Mouse (Mus musculus) midbrain, embryonic 10.5 days (tissue): ENCODE results near the gene Bmper. TPM values are rescaled to one million over a fixed set of nuclear protein-coding genes. Genes with fewer than 3 reads are reported as not detected.

Source experiments
- DNase-seq: peaks from one replicate; pipeline ENCODE4 v3.0.0-alpha.2; 2017; ENCODE audit warnings: low spot score
- H3K27ac ChIP-seq: fragments of 300-500 bp; sonication (generic); replicated peaks from 2 replicates; pipeline ENCODE4 v1.5.1; 2016; ENCODE audit warnings: mild to moderate bottlenecking
- H3K27me3 ChIP-seq: fragments of 300-500 bp; sonication (generic); 2 replicates; pipeline ENCODE4 v1.6.1; 2016; ENCODE audit warnings: low read depth, mild to moderate bottlenecking; ENCODE audit not compliant: poor library complexity, severe bottlenecking
- H3K36me3 ChIP-seq: fragments of 300-500 bp; sonication (generic); 2 replicates; pipeline ENCODE4 v1.6.1; 2016; ENCODE audit warnings: mild to moderate bottlenecking, moderate library complexity
- H3K4me1 ChIP-seq: fragments of 300-500 bp; sonication (generic); 2 replicates; pipeline ENCODE4 v1.6.1; 2016
- H3K4me3 ChIP-seq: fragments of 300-500 bp; sonication (generic); 2 replicates; pipeline ENCODE4 v1.5.1; 2016; ENCODE audit warnings: mild to moderate bottlenecking, moderate library complexity
- H3K9me3 ChIP-seq: fragments of 300-500 bp; sonication (generic); replicated peaks from 2 replicates; pipeline ENCODE4 v1.6.1; 2016; ENCODE audit warnings: mild to moderate bottlenecking
- WGBS: fragments of 180-500 bp; shearing (Covaris S2); methylation state at CpG from one replicate; pipeline ENCODE4 v1.1.7; 2016; 5-methylcytosine and 5-hydroxymethylcytosine counted together
- polyA plus RNA-seq: library from polyadenylated mRNA; unstranded; fragments of >200 nt; fragmentation: Nextera tagmentation; extraction: Ambion mirVana; gene quantifications from 2 replicates; pipeline ENCODE4 v1.2.1, GENCODE M21; 2016

The Bmper gene
- polyA plus RNA-seq, 1 experiment from 2014 or later: 0.72 TPM

DNA sequence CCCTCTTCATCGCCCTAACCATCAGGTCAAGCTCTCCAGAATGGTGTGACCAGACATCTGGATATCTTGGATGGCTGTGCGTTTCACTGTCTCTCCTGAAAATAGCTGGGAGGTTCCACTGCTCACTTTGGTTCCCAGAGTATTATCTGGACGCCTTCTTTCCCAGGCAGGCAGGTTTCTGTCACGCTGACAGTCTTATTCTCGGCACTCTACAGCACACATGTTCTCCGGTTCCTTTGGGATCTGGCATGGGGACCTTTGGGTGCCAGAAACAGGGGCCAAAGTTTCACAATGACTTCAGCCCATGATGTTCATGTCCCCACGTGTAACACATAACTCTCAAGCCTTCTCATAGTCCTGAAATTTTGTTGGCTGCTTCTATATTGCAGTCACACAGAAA is 173.3 kb downstream of the Bmper start:
- Histone ChIP-seq H3K4me1 (no peaks in the 10 kb centered on the region), H3K9me3 (no peaks in the 10 kb centered on the region), H3K27ac (no peak overlapping the region), H3K4me3 (no peak overlapping the region), H3K36me3 (no peaks in the 10 kb centered on the region), H3K27me3 (no peaks in the 10 kb centered on the region)
- 86% methylated on average over 7 of the region's 7 CpGs for WGBS
- DNase-seq: no peak

DNA sequence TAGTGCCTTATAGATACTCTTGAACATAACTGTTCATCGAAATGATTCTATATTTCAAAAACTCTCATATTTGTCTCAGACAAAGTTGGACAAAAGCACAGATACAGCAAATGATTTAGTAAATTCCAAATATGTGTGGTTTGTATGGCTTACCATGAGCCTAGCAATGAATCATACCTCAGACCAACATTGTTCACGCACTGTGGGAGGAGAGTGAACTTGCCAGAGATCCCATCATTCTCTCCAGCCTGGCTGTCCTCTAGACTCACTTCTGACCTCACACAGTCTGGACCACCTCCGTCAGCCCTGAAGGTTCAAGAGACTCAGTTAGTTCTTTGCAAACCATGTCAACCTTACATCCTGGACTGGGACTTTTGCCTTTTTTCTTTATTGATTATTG is 175.0 kb downstream of the Bmper start:
- Histone ChIP-seq H3K36me3 (no peaks in the 10 kb centered on the region), H3K27ac (no peak overlapping the region), H3K4me3 (no peak overlapping the region), H3K4me1 (no peaks in the 10 kb centered on the region), H3K27me3 (no peaks in the 10 kb centered on the region), H3K9me3 (no peaks in the 10 kb centered on the region)
- no peak for DNase-seq
- WGBS: 91% methylated on average over 3 of the region's 3 CpGs

- no peak overlapping the region for H3K27ac ChIP-seq
- no peaks in the 10 kb centered on the region for H3K36me3 ChIP-seq
- H3K4me1 ChIP-seq: no peaks in the 10 kb centered on the region
- no peak for DNase-seq
- no peak overlapping the region for H3K4me3 ChIP-seq
- no peaks in the 10 kb centered on the region for H3K9me3 ChIP-seq
- WGBS: 81% methylated on average over 6 of the region's 6 CpGs
- H3K27me3 ChIP-seq: no peaks in the 10 kb centered on the region
These were observed 176.9 kb downstream of the Bmper start for GRCm38 (mm10) chr9:23399638-23400284.

GRCm38 (mm10) chr9:23407416-23407815 is 184.5 kb downstream of the Bmper start:
- 88% methylated on average over 6 of the region's 6 CpGs for WGBS

DNA sequence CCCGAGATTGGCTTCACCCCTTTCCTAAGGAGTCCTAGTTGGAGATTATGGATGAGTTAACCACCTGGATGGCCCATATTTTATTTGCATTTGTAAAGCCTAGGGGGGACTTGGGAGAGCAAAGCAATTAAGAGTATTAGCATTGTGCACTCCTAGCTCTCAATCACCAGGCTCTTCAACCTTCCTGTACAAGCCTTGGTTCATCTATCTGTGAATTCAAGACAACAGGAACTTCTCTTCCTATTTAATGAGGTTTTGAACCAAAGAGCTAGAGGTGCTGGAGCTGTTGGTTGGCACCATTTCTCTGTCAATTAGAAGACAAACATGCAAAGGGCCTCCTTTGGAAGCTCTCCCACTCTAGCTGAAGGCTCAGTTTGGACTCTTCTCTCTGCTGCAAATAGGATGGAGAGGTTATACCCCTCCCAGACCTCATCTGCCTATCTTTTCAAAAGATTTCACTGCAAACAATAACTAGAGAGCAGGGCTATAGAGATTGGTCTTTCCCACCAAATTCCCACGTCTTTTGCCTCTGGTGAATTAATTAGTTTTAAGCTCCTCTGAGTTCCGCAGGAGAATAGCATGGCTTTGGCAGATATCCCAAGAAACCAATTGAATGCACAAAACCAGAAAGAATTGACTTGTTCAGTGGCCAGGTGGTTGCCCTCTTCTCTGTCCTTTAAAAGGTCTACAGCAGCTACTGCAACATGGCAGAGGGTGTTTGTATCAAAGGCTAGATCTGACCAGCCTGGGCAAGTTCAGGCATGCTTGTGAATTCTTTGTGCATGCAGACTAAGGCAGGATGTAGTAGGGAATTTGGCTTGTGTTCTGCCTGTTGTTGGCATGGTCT is 185.3 kb downstream of the Bmper start:
- H3K27ac ChIP-seq: no peak overlapping the region
- no peak overlapping the region for H3K4me3 ChIP-seq
- no peak for DNase-seq
- H3K9me3 ChIP-seq: no peaks in the 10 kb centered on the region
- WGBS: 59% methylated on average over 3 of the region's 3 CpGs
- no peaks in the 10 kb centered on the region for H3K4me1 ChIP-seq
- H3K27me3 ChIP-seq: no peaks in the 10 kb centered on the region
- no peaks in the 10 kb centered on the region for H3K36me3 ChIP-seq

More at GRCm38 (mm10) chr9:23407416-23407815, 184.5 kb downstream of the Bmper start:
- no peaks in the 10 kb centered on the region for H3K27me3 ChIP-seq
- H3K9me3 ChIP-seq: no peaks in the 10 kb centered on the region
- no peak overlapping the region for H3K4me3 ChIP-seq
- H3K4me1 ChIP-seq: no peaks in the 10 kb centered on the region
- DNase-seq: no peak
- no peaks in the 10 kb centered on the region for H3K36me3 ChIP-seq
- no peak overlapping the region for H3K27ac ChIP-seq

DNA sequence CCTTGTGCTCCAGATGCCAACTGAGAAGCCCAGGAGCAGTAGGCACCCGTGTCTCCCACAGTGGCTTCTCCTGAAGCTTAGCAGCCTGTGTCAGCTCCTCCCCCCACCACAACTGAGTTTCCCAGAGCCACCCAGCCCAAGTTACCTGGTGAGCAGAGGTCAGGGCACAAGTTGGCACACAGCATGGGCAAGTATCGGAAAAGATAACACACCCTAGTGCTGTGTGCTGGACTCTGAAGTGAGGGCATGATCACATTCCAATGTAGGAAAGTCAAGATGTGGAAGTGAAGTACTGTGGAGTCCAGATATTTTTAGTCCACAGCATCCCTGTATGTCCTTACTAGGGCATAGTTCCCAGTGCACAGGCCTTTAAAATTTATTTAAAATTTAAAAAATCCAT is 187.7 kb downstream of the Bmper start:
- Histone ChIP-seq H3K27me3 (no peaks in the 10 kb centered on the region), H3K27ac (no peak overlapping the region), H3K4me1 (no peaks in the 10 kb centered on the region), H3K36me3 (no peaks in the 10 kb centered on the region), H3K4me3 (no peak overlapping the region), H3K9me3 (no peaks in the 10 kb centered on the region)
- WGBS: 79% methylated on average over 2 of the region's 2 CpGs
- DNase-seq: no peak

GRCm38 (mm10) chr9:23412956-23413355 is 190.1 kb downstream of the Bmper start:
- Histone ChIP-seq H3K9me3 (peaks cover 13% of the 10 kb centered on the region; the same call in 1 of the 2 replicates), H3K36me3 (no peaks in the 10 kb centered on the region), H3K27me3 (no peaks in the 10 kb centered on the region), H3K4me1 (no peaks in the 10 kb centered on the region), H3K27ac (no peak overlapping the region), H3K4me3 (no peak overlapping the region)
- 82% methylated on average over 2 of the region's 2 CpGs for WGBS
- no peak for DNase-seq

DNA sequence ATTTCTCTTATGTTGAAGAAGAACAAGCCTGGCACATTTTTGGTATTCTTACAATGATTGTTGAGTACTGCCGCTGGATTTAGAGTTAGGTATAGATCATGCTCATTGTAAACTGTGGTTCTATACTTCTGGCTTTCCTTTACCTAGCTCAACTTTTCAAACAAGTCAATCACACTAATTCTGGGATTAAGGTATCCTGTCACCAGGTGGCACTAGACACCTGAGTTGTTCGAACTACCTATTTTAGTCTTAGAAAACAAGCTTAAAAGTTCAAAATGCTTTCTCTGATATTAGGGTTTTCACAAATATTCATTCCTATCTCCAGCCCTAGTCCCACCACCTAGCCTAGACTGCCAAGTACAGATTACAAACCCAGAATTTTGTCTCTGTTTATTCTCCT is 196.2 kb downstream of the Bmper start:
- Histone ChIP-seq H3K27me3 (no peaks in the 10 kb centered on the region), H3K4me3 (no peak overlapping the region), H3K4me1 (no peaks in the 10 kb centered on the region), H3K36me3 (no peaks in the 10 kb centered on the region), H3K9me3 (peaks cover 13% of the 10 kb centered on the region; the same call in 1 of the 2 replicates), H3K27ac (no peak overlapping the region)
- DNase-seq: no peak
- 93% methylated on average over 2 of the region's 2 CpGs for WGBS

DNA sequence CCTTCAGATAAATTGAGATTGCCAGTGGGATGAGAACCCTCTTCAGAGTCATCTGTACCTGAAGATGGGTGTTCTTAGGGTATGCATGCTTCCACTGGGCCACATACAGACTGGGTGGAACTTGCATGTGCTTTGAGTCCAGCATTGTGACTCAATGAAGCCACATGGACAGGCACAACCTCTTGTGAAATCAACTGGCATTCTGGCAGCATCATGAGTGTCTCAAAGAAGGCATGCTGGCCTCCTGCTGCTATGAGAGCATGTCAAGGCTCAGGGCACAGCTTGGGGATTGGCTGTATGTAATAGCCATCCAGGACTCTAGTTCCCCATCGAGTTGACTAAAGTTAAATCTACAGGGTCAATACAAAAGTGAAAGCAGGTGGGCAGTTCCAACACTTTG is 200.9 kb downstream of the Bmper start:
- Histone ChIP-seq H3K4me1 (no peaks in the 10 kb centered on the region), H3K4me3 (no peak overlapping the region), H3K36me3 (no peaks in the 10 kb centered on the region), H3K9me3 (no peaks in the 10 kb centered on the region), H3K27ac (no peak overlapping the region), H3K27me3 (no peaks in the 10 kb centered on the region)
- 78% methylated on average over 1 of the region's 1 CpGs for WGBS
- no peak for DNase-seq

GRCm38 (mm10) chr9:23432631-23433030 is 209.8 kb downstream of the Bmper start:
- Histone ChIP-seq H3K4me3 (no peak overlapping the region), H3K4me1 (no peaks in the 10 kb centered on the region), H3K36me3 (no peaks in the 10 kb centered on the region), H3K9me3 (no peaks in the 10 kb centered on the region), H3K27me3 (no peaks in the 10 kb centered on the region), H3K27ac (no peak overlapping the region)
- DNase-seq: no peak
- 87% methylated on average over 2 of the region's 2 CpGs for WGBS

- Histone ChIP-seq H3K4me1 (no peaks in the 10 kb centered on the region), H3K36me3 (no peaks in the 10 kb centered on the region), H3K27me3 (no peaks in the 10 kb centered on the region), H3K27ac (no peak overlapping the region), H3K9me3 (no peaks in the 10 kb centered on the region), H3K4me3 (no peak overlapping the region)
- DNase-seq: no peak
- WGBS: 93% methylated on average over 3 of the region's 3 CpGs
These were observed 210.4 kb downstream of the Bmper start for GRCm38 (mm10) chr9:23433238-23433637.

GRCm38 (mm10) chr9:23436751-23437150 is 213.9 kb downstream of the Bmper start:
- Histone ChIP-seq H3K9me3 (no peaks in the 10 kb centered on the region), H3K27me3 (no peaks in the 10 kb centered on the region), H3K27ac (no peak overlapping the region), H3K4me3 (no peak overlapping the region), H3K4me1 (no peaks in the 10 kb centered on the region), H3K36me3 (no peaks in the 10 kb centered on the region)
- WGBS: 87% methylated on average over 6 of the region's 6 CpGs
- DNase-seq: no peak

- no peak for DNase-seq
- Histone ChIP-seq H3K27me3 (no peaks in the 10 kb centered on the region), H3K4me1 (no peaks in the 10 kb centered on the region), H3K9me3 (no peaks in the 10 kb centered on the region), H3K4me3 (no peak overlapping the region), H3K36me3 (no peaks in the 10 kb centered on the region), H3K27ac (no peak overlapping the region)
- 91% methylated on average over 9 of the region's 9 CpGs for WGBS
These were observed 215.8 kb downstream of the Bmper start for GRCm38 (mm10) chr9:23438662-23439061.
